Mouse (Mus musculus): ENCODE data around the gene Eef1akmt2. TPM values are rescaled to one million over a fixed set of nuclear protein-coding genes. Genes with fewer than 3 reads are reported as not detected.

Eef1akmt2 gene
- polyA plus RNA-seq, 1 experiment, result 34.7 TPM

- Histone ChIP-seq H3K27ac (ENCODE audit: insufficient read depth, low read length) (no peak overlapping the region), H3K4me1 (ENCODE audit: control insufficient read depth, insufficient read depth, low read length) (peaks cover 3% of the 10 kb centered on the region; the same call in 1 of the 2 replicates), H3K4me3 (ENCODE audit: insufficient read depth, low read length) (no peak overlapping the region)
- TF ChIP-seq CTCF (IDR thresholded peaks at IDR 0.05; ENCODE audit: extremely low read depth, insufficient read depth, low read length) (no peak), POLR2A (IDR thresholded peaks at IDR 0.05; ENCODE audit: extremely low read depth, insufficient read depth, low read length) (no peak)
These were observed 39.3 kb upstream of the Eef1akmt2 start for GRCm38 (mm10) chr7:132891561-132892310.

- Histone ChIP-seq H3K27ac (ENCODE audit: insufficient read depth, low read length) (no peak overlapping the region), H3K4me3 (ENCODE audit: insufficient read depth, low read length) (no peak overlapping the region), H3K4me1 (ENCODE audit: control insufficient read depth, insufficient read depth, low read length) (no peaks in the 10 kb centered on the region)
- TF ChIP-seq POLR2A (IDR thresholded peaks at IDR 0.05; ENCODE audit: extremely low read depth, insufficient read depth, low read length) (no peak), CTCF (IDR thresholded peaks at IDR 0.05; ENCODE audit: extremely low read depth, insufficient read depth, low read length) (no peak)
These were observed 37.7 kb upstream of the Eef1akmt2 start for GRCm38 (mm10) chr7:132890201-132890600.

- Histone ChIP-seq H3K4me1 (ENCODE audit: control insufficient read depth, insufficient read depth, low read length) (no peaks in the 10 kb centered on the region), H3K4me3 (ENCODE audit: insufficient read depth, low read length) (no peak overlapping the region), H3K27ac (ENCODE audit: insufficient read depth, low read length) (no peak overlapping the region)
- TF ChIP-seq POLR2A (IDR thresholded peaks at IDR 0.05; ENCODE audit: extremely low read depth, insufficient read depth, low read length), result no peak
- TF ChIP-seq CTCF (IDR thresholded peaks at IDR 0.05; ENCODE audit: extremely low read depth, insufficient read depth, low read length), result no peak
These were observed 37.2 kb upstream of the Eef1akmt2 start for GRCm38 (mm10) chr7:132889691-132890090.

- no peak for TF ChIP-seq CTCF (IDR thresholded peaks at IDR 0.05; ENCODE audit: extremely low read depth, insufficient read depth, low read length)
- no peak overlapping the region for H3K4me3 ChIP-seq (ENCODE audit: insufficient read depth, low read length)
- no peak overlapping the region for H3K27ac ChIP-seq (ENCODE audit: insufficient read depth, low read length)
- H3K4me1 ChIP-seq (ENCODE audit: control insufficient read depth, insufficient read depth, low read length), result no peaks in the 10 kb centered on the region
These were observed 36.2 kb upstream of the Eef1akmt2 start for GRCm38 (mm10) chr7:132888518-132889249.

GRCm38 (mm10) chr7:132888052-132888451 is 35.6 kb upstream of the Eef1akmt2 start:
- TF ChIP-seq CTCF (IDR thresholded peaks at IDR 0.05; ENCODE audit: extremely low read depth, insufficient read depth, low read length) (no peak), POLR2A (IDR thresholded peaks at IDR 0.05; ENCODE audit: extremely low read depth, insufficient read depth, low read length) (no peak)
- Histone ChIP-seq H3K4me3 (ENCODE audit: insufficient read depth, low read length) (no peak overlapping the region), H3K4me1 (ENCODE audit: control insufficient read depth, insufficient read depth, low read length) (no peaks in the 10 kb centered on the region), H3K27ac (ENCODE audit: insufficient read depth, low read length) (no peak overlapping the region)

- Histone ChIP-seq H3K4me1 (ENCODE audit: control insufficient read depth, insufficient read depth, low read length) (no peaks in the 10 kb centered on the region), H3K27ac (ENCODE audit: insufficient read depth, low read length) (no peak overlapping the region), H3K4me3 (ENCODE audit: insufficient read depth, low read length) (no peak overlapping the region)
- TF ChIP-seq CTCF (IDR thresholded peaks at IDR 0.05; ENCODE audit: extremely low read depth, insufficient read depth, low read length), result no peak
- TF ChIP-seq POLR2A (IDR thresholded peaks at IDR 0.05; ENCODE audit: extremely low read depth, insufficient read depth, low read length), result no peak
These were observed 34.7 kb upstream of the Eef1akmt2 start for GRCm38 (mm10) chr7:132887019-132887804.

- Histone ChIP-seq H3K27ac (ENCODE audit: insufficient read depth, low read length) (no peak overlapping the region), H3K4me1 (ENCODE audit: control insufficient read depth, insufficient read depth, low read length) (no peaks in the 10 kb centered on the region), H3K4me3 (ENCODE audit: insufficient read depth, low read length) (no peak overlapping the region)
- TF ChIP-seq CTCF (IDR thresholded peaks at IDR 0.05; ENCODE audit: extremely low read depth, insufficient read depth, low read length) (peak; percentile 54), POLR2A (IDR thresholded peaks at IDR 0.05; ENCODE audit: extremely low read depth, insufficient read depth, low read length) (no peak)
These were observed 31.6 kb upstream of the Eef1akmt2 start for GRCm38 (mm10) chr7:132884031-132884430.

- Histone ChIP-seq H3K27ac (ENCODE audit: insufficient read depth, low read length) (no peak overlapping the region), H3K4me1 (ENCODE audit: control insufficient read depth, insufficient read depth, low read length) (no peaks in the 10 kb centered on the region), H3K4me3 (ENCODE audit: insufficient read depth, low read length) (no peak overlapping the region)
- TF ChIP-seq POLR2A (IDR thresholded peaks at IDR 0.05; ENCODE audit: extremely low read depth, insufficient read depth, low read length), result no peak
- TF ChIP-seq CTCF (IDR thresholded peaks at IDR 0.05; ENCODE audit: extremely low read depth, insufficient read depth, low read length), result no peak
These were observed 29.9 kb upstream of the Eef1akmt2 start for GRCm38 (mm10) chr7:132882343-132882742.

GRCm38 (mm10) chr7:132880276-132880675 is 27.8 kb upstream of the Eef1akmt2 start:
- TF ChIP-seq POLR2A (IDR thresholded peaks at IDR 0.05; ENCODE audit: extremely low read depth, insufficient read depth, low read length), result no peak
- no peak for TF ChIP-seq CTCF (IDR thresholded peaks at IDR 0.05; ENCODE audit: extremely low read depth, insufficient read depth, low read length)
- H3K4me1 ChIP-seq (ENCODE audit: control insufficient read depth, insufficient read depth, low read length), result no peaks in the 10 kb centered on the region

More at GRCm38 (mm10) chr7:132880276-132880675, 27.8 kb upstream of the Eef1akmt2 start:
- H3K27ac ChIP-seq (ENCODE audit: insufficient read depth, low read length), result no peak overlapping the region
- no peak overlapping the region for H3K4me3 ChIP-seq (ENCODE audit: insufficient read depth, low read length)

Measured in cortical plate, adult 2 months (tissue).